Mouse (Mus musculus) right cerebral cortex, postnatal 4 days (tissue): ENCODE data around the gene Vmn1r29.
"Not testable (repeated sequence)": the region's sequence is repeated elsewhere in the genome, so short reads cannot be mapped to it uniquely, and the experiment has no call there.

ENCODE experiments used
- DNase-seq: peaks from one replicate; pipeline ENCODE4 v3.0.0-alpha.2; 2022

Vmn1r29 gene

DNA sequence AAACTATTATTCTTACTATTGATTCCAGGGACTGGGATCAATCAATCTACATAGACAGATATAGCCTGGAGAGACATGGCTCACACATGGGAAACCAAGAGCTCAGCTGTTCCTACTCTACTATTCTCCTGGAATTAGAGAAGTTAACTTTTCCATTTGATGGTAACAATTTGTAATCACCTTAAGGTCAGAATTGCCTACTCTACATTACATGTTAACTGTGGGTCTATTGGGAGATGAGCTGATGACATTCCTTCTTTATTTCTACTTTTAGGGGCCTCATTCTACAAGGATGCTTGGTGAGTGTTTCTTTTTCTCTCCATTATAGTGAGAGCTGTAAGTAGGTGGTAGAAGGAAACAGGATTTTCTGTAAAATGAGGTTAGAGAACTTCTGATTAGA is at the start of gene Vmn1r29:
Gene Vmn1r29, plus strand, starts transcription at position 301 of the 400 bp plus-strand sequence.
- DNase-seq: no peak

DNA sequence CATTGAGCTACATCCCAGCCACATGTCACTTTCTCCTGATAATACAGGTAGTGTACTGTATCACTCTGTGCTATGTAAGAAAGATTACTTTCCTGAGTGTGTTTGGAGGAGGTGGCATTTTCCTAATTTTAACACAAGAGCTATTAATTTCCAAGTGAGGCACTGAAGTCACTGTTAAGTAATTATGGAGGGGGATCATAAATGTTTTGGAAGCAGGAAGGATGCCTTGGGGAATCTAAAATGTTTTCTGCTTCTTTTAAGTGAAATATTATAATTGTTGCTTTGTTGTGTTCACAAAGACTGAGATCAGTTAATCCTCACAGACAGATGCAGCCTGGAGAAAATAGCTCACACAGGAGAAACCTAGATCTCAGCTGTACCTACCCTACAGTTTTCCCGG is 39.6 kb upstream of the Vmn1r29 start, which contains the start of gene Vmn1r28:
Gene Vmn1r28, plus strand, starts transcription at position 301 of the 400 bp plus-strand sequence.
- no peak for DNase-seq

DNA sequence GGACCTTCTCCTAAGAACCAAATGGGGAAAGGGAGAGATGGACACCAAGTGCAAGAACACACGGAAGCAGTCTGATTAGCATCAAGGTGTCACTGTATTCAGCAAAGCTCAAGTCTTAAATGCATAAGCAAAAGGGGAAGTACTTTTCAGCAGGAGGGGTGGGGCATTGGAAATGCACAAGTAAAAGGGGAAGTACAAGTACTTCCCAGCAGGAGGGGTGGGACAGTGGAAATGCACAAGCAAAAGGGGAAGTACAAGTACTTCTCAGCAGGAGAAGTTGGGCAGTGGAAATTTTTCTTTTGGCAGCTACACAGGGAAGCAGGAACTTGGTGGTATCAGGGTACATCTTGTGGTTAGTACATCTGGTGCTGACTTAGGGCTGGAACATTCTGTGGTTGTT is 21.7 kb upstream of the Vmn1r29 start:
- DNase-seq: not testable (repeated sequence)

DNA sequence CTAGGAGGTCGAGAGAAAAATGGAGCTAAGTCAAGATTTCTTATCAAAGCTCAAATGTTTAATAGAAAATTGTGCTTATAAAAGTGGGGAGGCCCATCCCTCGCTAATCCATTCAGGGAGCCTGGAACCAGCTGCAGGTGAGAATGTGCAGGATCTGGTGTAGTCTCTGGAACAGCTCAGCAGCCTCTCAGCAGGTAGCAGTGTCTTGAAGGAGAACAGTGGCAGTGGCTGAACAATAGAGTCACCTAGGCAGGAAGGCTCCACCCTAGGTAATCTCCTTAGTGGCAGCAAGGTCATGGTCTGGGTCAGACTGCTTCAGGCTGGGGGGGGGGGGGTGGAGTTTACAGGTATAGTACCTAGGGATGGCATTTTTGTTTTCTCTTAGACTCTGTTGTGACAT is 9.1 kb upstream of the Vmn1r29 start:
- DNase-seq: no peak

DNA sequence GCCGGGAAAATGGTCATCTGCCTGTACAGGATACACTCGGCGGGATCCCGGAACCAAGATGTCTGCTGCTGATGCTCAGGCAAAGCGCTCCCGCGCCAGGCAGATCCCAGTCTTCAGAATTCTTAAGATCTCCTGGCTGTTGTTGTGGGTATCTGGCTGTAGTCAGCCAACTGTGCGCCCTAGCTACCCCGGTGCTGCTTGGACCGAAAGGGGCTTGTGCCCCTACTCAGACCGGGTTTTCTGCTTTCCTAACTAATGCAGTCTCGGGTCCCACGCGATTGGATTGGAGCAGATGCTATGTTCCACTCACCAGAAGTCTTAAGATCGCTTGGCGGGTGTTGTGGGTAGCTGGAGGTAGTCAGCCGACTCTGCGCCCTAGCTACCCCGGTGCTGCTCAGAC is 2.8 kb upstream of the Vmn1r29 start:
- DNase-seq: not testable (repeated sequence)

DNA sequence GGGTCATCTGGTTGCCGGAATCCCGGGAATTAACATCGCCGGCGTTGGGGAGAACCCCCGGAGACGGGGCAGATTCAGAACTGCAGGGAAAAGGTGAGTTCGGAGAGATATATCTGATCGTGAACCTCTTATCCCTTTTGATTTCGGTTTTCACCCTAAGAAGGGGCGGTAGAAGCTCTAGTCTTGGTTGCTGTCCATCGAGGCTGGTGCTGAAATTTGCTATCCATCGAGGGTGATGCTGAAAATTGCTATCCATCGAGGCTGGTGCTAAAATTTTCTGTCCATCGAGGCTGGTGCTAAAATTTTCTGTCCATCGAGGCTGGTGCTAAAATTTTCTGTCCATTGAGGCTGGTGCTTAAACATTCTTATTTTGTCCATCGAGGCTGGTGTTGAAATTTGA is 29.3 kb downstream of the Vmn1r29 start:
- DNase-seq: not testable (repeated sequence)
